In genomic region chr1:174999265-175000200, GRCm38 (mm10) we compare ENCODE assay signal across 8 mouse cellular contexts.
DNase-seq lines count a peak whose midpoint lies in the region; ATAC-seq and TF ChIP-seq lines count a peak whose summit lies in the region.
"Had no signal": no experiment of that assay in that cellular context is flagged by ENCODE, and none has a peak within 500 bp of the region (broad histone marks: within the 10 kb centered on the region; RNA-seq: fewer than 3 reads in every experiment).

No protein-coding gene starts in this region.

- peak; percentile 70; the same call in 1 of the 2 replicates for ATAC-seq in forebrain, embryonic 14.5 days
- no peak for ATAC-seq in kidney, postnatal 0 days (replicated peaks; ENCODE audit: low FRiP score, low read depth)
- ATAC-seq in liver, embryonic 11.5 days (replicated peaks; ENCODE audit: low FRiP score), result 0 out of 2 replicates have a peak, but pooled peaks have one; percentile 45
- no peak for ATAC-seq in inflammation-experienced regulatory T-cells, adult 6 months

- H3K27ac ChIP-seq in forebrain, embryonic 14.5 days (ENCODE audit: low read depth, low read length), result no peak overlapping the region
- H3K27ac ChIP-seq in kidney, postnatal 0 days, result no peak overlapping the region
- H3K27ac ChIP-seq in liver, embryonic 11.5 days (ENCODE audit: low read depth, low read length), result no peak overlapping the region
- H3K27ac ChIP-seq in olfactory bulb, adult 2 months (ENCODE audit: insufficient read depth, low read depth, low read length), result no peak overlapping the region
- H3K27ac ChIP-seq: liver, embryonic 13.5 days had no signal

- peak; percentile 39 for DNase-seq in ES-CJ7 (ENCODE audit: low read depth, low spot score)
- DNase-seq in adrenal gland, postnatal 10 days, result peak; percentile 54
- peak; percentile 57 for DNase-seq in forebrain, embryonic 14.5 days (ENCODE audit: low spot score)
- DNase-seq in kidney, postnatal 0 days (ENCODE audit: low spot score), result peak; percentile 67
- no peak for DNase-seq in liver, embryonic 11.5 days (ENCODE audit: low spot score)
- DNase-seq: liver, embryonic 13.5 days had no signal

- no peak overlapping the region for H3K9ac ChIP-seq in forebrain, embryonic 14.5 days (ENCODE audit: low read length)
- H3K9ac ChIP-seq in kidney, postnatal 0 days (ENCODE audit: low read depth, low read length), result no peak overlapping the region
- H3K9ac ChIP-seq in liver, embryonic 11.5 days (ENCODE audit: low read depth, low read length), result no peak overlapping the region
- H3K9ac ChIP-seq: liver, embryonic 13.5 days had no signal

- no peaks in the 10 kb centered on the region for H3K9me3 ChIP-seq in forebrain, embryonic 14.5 days (replicated peaks; ENCODE audit: control insufficient read depth, low read length)
- no peaks in the 10 kb centered on the region for H3K9me3 ChIP-seq in kidney, postnatal 0 days (replicated peaks; ENCODE audit: low read length)
- no peaks in the 10 kb centered on the region for H3K9me3 ChIP-seq in liver, embryonic 11.5 days (ENCODE audit: control insufficient read depth, low read length)
- H3K9me3 ChIP-seq: liver, embryonic 13.5 days had no signal

- H3K4me1 ChIP-seq in forebrain, embryonic 14.5 days (ENCODE audit: control insufficient read depth, insufficient read depth, low read length), result no peaks in the 10 kb centered on the region
- H3K4me1 ChIP-seq in kidney, postnatal 0 days (replicated peaks; ENCODE audit: insufficient read depth, low read length), result no peaks in the 10 kb centered on the region
- H3K4me1 ChIP-seq in liver, embryonic 11.5 days (replicated peaks; ENCODE audit: control insufficient read depth, insufficient read depth, low read length), result no peaks in the 10 kb centered on the region
- H3K4me1 ChIP-seq in olfactory bulb, adult 2 months (ENCODE audit: control insufficient read depth, insufficient read depth, low read length), result no peaks in the 10 kb centered on the region
- H3K4me1 ChIP-seq: liver, embryonic 13.5 days had no signal

- no peaks in the 10 kb centered on the region for H3K36me3 ChIP-seq in forebrain, embryonic 14.5 days (ENCODE audit: control insufficient read depth, insufficient read depth, low read length)
- H3K36me3 ChIP-seq in kidney, postnatal 0 days (ENCODE audit: insufficient read depth, low read length), result no peaks in the 10 kb centered on the region
- no peaks in the 10 kb centered on the region for H3K36me3 ChIP-seq in liver, embryonic 11.5 days (ENCODE audit: control insufficient read depth, insufficient read depth, low read length)
- H3K36me3 ChIP-seq: liver, embryonic 13.5 days had no signal

- no peaks in the 10 kb centered on the region for H3K27me3 ChIP-seq in forebrain, embryonic 14.5 days (replicated peaks; ENCODE audit: control insufficient read depth, insufficient read depth, low read length)
- H3K27me3 ChIP-seq in kidney, postnatal 0 days (ENCODE audit: insufficient read depth, low read length), result no peaks in the 10 kb centered on the region
- no peaks in the 10 kb centered on the region for H3K27me3 ChIP-seq in liver, embryonic 11.5 days (replicated peaks; ENCODE audit: control insufficient read depth, insufficient read depth, low read length)
- H3K27me3 ChIP-seq: liver, embryonic 13.5 days had no signal

- no peak overlapping the region for H3K4me2 ChIP-seq in forebrain, embryonic 14.5 days (ENCODE audit: low read length)
- H3K4me2 ChIP-seq in kidney, postnatal 0 days (ENCODE audit: low read length), result no peak overlapping the region
- no peak overlapping the region for H3K4me2 ChIP-seq in liver, embryonic 11.5 days
- H3K4me2 ChIP-seq: liver, embryonic 13.5 days had no signal

- WGBS in forebrain, embryonic 14.5 days, result 78% methylated on average over 8 of the region's 8 CpGs
- 65% methylated on average over 8 of the region's 8 CpGs for WGBS in kidney, postnatal 0 days
- 56% methylated on average over 8 of the region's 8 CpGs for WGBS in liver, embryonic 11.5 days
- 71% methylated on average over 8 of the region's 8 CpGs for WGBS in olfactory bulb, adult 2 months

- TF ChIP-seq POLR2A in olfactory bulb, adult 2 months (IDR thresholded peaks at IDR 0.05; ENCODE audit: insufficient read depth, low read depth, low read length), result no peak

- peak; percentile 82 for TF ChIP-seq CTCF in kidney, postnatal 0 days (IDR thresholded peaks at IDR 0.05; ENCODE audit: low read depth)
- 0 out of 2 replicates have a peak, but pooled peaks have one; percentile 34 for TF ChIP-seq CTCF in olfactory bulb, adult 2 months (IDR thresholded peaks at IDR 0.05; ENCODE audit: insufficient read depth, low read depth, low read length)

- no peak overlapping the region for H3K4me3 ChIP-seq in forebrain, embryonic 14.5 days (ENCODE audit: low read depth, low read length)
- no peak overlapping the region for H3K4me3 ChIP-seq in kidney, postnatal 0 days (replicated peaks; ENCODE audit: low read depth, low read length)
- no peak overlapping the region for H3K4me3 ChIP-seq in liver, embryonic 11.5 days (ENCODE audit: low read depth, low read length)
- H3K4me3 ChIP-seq in olfactory bulb, adult 2 months (ENCODE audit: insufficient read depth, low read depth, low read length), result no peak overlapping the region
- H3K4me3 ChIP-seq: liver, embryonic 13.5 days had no signal

Comparison
In these comparisons a context has a peak if more than half of its experiments do, and no peak if none do; other contexts are left out.
1. ATAC-seq: peak in forebrain, embryonic 14.5 days (single experiment) and liver, embryonic 11.5 days (single experiment); none in kidney, postnatal 0 days (single experiment) and inflammation-experienced regulatory T-cells, adult 6 months (single experiment).